Mouse (Mus musculus): ENCODE data around the gene Gpr161. TPM values are rescaled to one million over a fixed set of nuclear protein-coding genes. Genes with fewer than 3 reads are reported as not detected.
A peak's percentile ranks its signal among the peaks of the same experiment; 100 is the strongest.
"Not testable (repeated sequence)": the region's sequence is repeated elsewhere in the genome, so short reads cannot be mapped to it uniquely, and the experiment has no call there.

The Gpr161 gene
- total RNA-seq, 2 experiments from 2014 or later: 6.1 to 7.2 TPM

GRCm38 (mm10) chr1:165308180-165308579 lies 12.6 kb downstream of the Gpr161 start:
- DNase-seq (ENCODE audit: low spot score in 2 of 2): no peak

- DNase-seq (ENCODE audit: low spot score in 2 of 2): no peak
Measured at GRCm38 (mm10) chr1:165316361-165316760, 20.8 kb downstream of the Gpr161 start.

- peak; percentile 71 to 85 for DNase-seq (ENCODE audit: low spot score in 2 of 2)
Measured at GRCm38 (mm10) chr1:165320141-165320934, 24.7 kb downstream of the Gpr161 start.

GRCm38 (mm10) chr1:165321393-165321861 lies 25.8 kb downstream of the Gpr161 start:
- peak in 1 of 2 experiments; percentile 34 for DNase-seq (ENCODE audit: low spot score in 2 of 2)

- DNase-seq (ENCODE audit: low spot score in 2 of 2): no peak
Measured at GRCm38 (mm10) chr1:165321891-165322290, 26.3 kb downstream of the Gpr161 start.

- no peak for DNase-seq (ENCODE audit: low spot score in 2 of 2)
Measured at GRCm38 (mm10) chr1:165322934-165323333, 27.3 kb downstream of the Gpr161 start.

- no peak for DNase-seq (ENCODE audit: low spot score in 2 of 2)
Measured at GRCm38 (mm10) chr1:165327370-165327769, 31.8 kb downstream of the Gpr161 start.

- DNase-seq (ENCODE audit: low spot score in 2 of 2): no peak
Measured at GRCm38 (mm10) chr1:165327831-165328230, 32.2 kb downstream of the Gpr161 start.

GRCm38 (mm10) chr1:165328384-165329289 lies 33.0 kb downstream of the Gpr161 start:
- not testable (repeated sequence) for DNase-seq (ENCODE audit: low spot score in 2 of 2)

GRCm38 (mm10) chr1:165330859-165331258 lies 35.3 kb downstream of the Gpr161 start:
- no peak for DNase-seq (ENCODE audit: low spot score in 2 of 2)

GRCm38 (mm10) chr1:165332797-165333196 lies 37.2 kb downstream of the Gpr161 start:
- no peak for DNase-seq (ENCODE audit: low spot score in 2 of 2)

- DNase-seq (ENCODE audit: low spot score in 2 of 2): no peak
Measured at GRCm38 (mm10) chr1:165342126-165342525, 46.5 kb downstream of the Gpr161 start.

GRCm38 (mm10) chr1:165344453-165344852 lies 48.9 kb downstream of the Gpr161 start:
- no peak for DNase-seq (ENCODE audit: low spot score in 2 of 2)

GRCm38 (mm10) chr1:165348627-165349026 lies 53.0 kb downstream of the Gpr161 start:
- no peak for DNase-seq (ENCODE audit: low spot score in 2 of 2)

GRCm38 (mm10) chr1:165356347-165356746 lies 60.8 kb downstream of the Gpr161 start:
- DNase-seq (ENCODE audit: low spot score in 2 of 2): no peak

- DNase-seq (ENCODE audit: low spot score in 2 of 2): no peak
Measured at GRCm38 (mm10) chr1:165363271-165363670, 67.7 kb downstream of the Gpr161 start.

GRCm38 (mm10) chr1:165365057-165365456 lies 69.5 kb downstream of the Gpr161 start:
- no peak for DNase-seq (ENCODE audit: low spot score in 2 of 2)

- no peak for DNase-seq (ENCODE audit: low spot score in 2 of 2)
Measured at GRCm38 (mm10) chr1:165370990-165371389, 75.4 kb downstream of the Gpr161 start.

- no peak for DNase-seq (ENCODE audit: low spot score in 2 of 2)
Measured at GRCm38 (mm10) chr1:165373839-165374238, 78.2 kb downstream of the Gpr161 start.
